Mouse (Mus musculus) embryonic facial prominence, embryonic 11.5 days (tissue): Measurements from ENCODE around the gene Gm19345. TPM values are rescaled to one million over a fixed set of nuclear protein-coding genes. Genes with fewer than 3 reads are reported as not detected.
A peak's percentile ranks its signal among the peaks of the same experiment; 100 is the strongest.

Experiments used
- ATAC-seq: fragments of 200-750 bp; cut with Nextera tagmentation; replicated peaks from 2 replicates; pipeline ENCODE4 v1.8.0; 2017; ENCODE audit warnings: low read depth; ENCODE audit not compliant: insufficient number of reproducible peaks, low FRiP score, low TSS enrichment
- DNase-seq: peaks from one replicate; pipeline ENCODE4 v3.0.0-alpha.2; 2015; ENCODE audit warnings: low spot score
- H3K27ac ChIP-seq: fragments of 300-500 bp; sonication (generic); replicated peaks from 2 replicates; pipeline ENCODE4 v1.5.1; 2014; ENCODE audit warnings: mild to moderate bottlenecking, low read depth, low read length, control low read depth
- H3K27me3 ChIP-seq: fragments of 300-500 bp; sonication (generic); 2 replicates; pipeline ENCODE4 v1.6.1; 2014; ENCODE audit warnings: mild to moderate bottlenecking, low read length, moderate library complexity, mixed read lengths; ENCODE audit not compliant: control insufficient read depth, insufficient read depth
- H3K36me3 ChIP-seq: fragments of 300-500 bp; sonication (generic); replicated peaks from 2 replicates; pipeline ENCODE4 v1.6.1; 2014; ENCODE audit warnings: low read depth, mild to moderate bottlenecking, low read length, moderate library complexity, mixed read lengths; ENCODE audit not compliant: control insufficient read depth, insufficient read depth
- H3K4me1 ChIP-seq: fragments of 300-500 bp; sonication (generic); 2 replicates; pipeline ENCODE4 v1.6.1; 2014; ENCODE audit warnings: low read length, mixed read lengths; ENCODE audit not compliant: control insufficient read depth, insufficient read depth
- H3K4me2 ChIP-seq: fragments of 300-500 bp; sonication (generic); 2 replicates; pipeline ENCODE4 v1.6.1; 2014; ENCODE audit warnings: low read depth, mild to moderate bottlenecking, control low read depth, low read length, moderate library complexity
- H3K4me3 ChIP-seq: fragments of 300-500 bp; sonication (generic); 2 replicates; pipeline ENCODE4 v1.5.1; 2014; ENCODE audit warnings: low read depth, low read length, control low read depth
- H3K9ac ChIP-seq: fragments of 300-500 bp; sonication (generic); replicated peaks from 2 replicates; pipeline ENCODE4 v1.6.1; 2014; ENCODE audit warnings: mild to moderate bottlenecking, control low read depth, low read length
- H3K9me3 ChIP-seq: fragments of 300-500 bp; sonication (generic); replicated peaks from 2 replicates; pipeline ENCODE4 v1.6.1; 2016; ENCODE audit warnings: mild to moderate bottlenecking, low read length, inconsistent platforms, mixed read lengths; ENCODE audit not compliant: control insufficient read depth
- WGBS: fragments of 180-500 bp; shearing (Covaris S2); extraction: QIAGEN DNeasy Blood & Tissue Kit; methylation state at CpG from one replicate; pipeline ENCODE4 v1.1.7; 2014; 5-methylcytosine and 5-hydroxymethylcytosine counted together
- polyA plus RNA-seq: library from polyadenylated mRNA; unstranded; fragments of >200 nt; fragmentation: Nextera tagmentation; extraction: Ambion mirVana; gene quantifications from 2 replicates; pipeline ENCODE4 v1.2.1, GENCODE M21; 2014

The Gm19345 gene
- polyA plus RNA-seq, 1 experiment from 2014 or later = not detected

GRCm38 (mm10) chr7:19815296-19816223, 36.2 kb upstream of the Gm19345 start:
- DNase-seq (no peak), ATAC-seq (peak; percentile 6; the same call in 1 of the 2 replicates)
- peak overlapping the region; percentile 32 for H3K4me3 ChIP-seq
- peaks cover 8% of the 10 kb centered on the region for H3K4me1 ChIP-seq
- H3K36me3 ChIP-seq = no peaks in the 10 kb centered on the region
- no peaks in the 10 kb centered on the region for H3K9me3 ChIP-seq
- no peak overlapping the region for H3K27ac ChIP-seq
- 26% methylated on average over 17 of the region's 17 CpGs for WGBS
- H3K27me3 ChIP-seq = peaks cover 15% of the 10 kb centered on the region
- H3K4me2 ChIP-seq = peak overlapping the region; percentile 62
- peak overlapping the region; percentile 55 for H3K9ac ChIP-seq

- WGBS = under 1% methylated on average over 27 of the region's 28 CpGs
- Histone ChIP-seq H3K4me2 (peak overlapping the region; percentile 62), H3K4me1 (peaks cover 8% of the 10 kb centered on the region), H3K27me3 (peaks cover 9% of the 10 kb centered on the region), H3K9ac (peak overlapping the region; percentile 55), H3K27ac (no peak overlapping the region), H3K4me3 (peak overlapping the region; percentile 32), H3K36me3 (no peaks in the 10 kb centered on the region), H3K9me3 (no peaks in the 10 kb centered on the region)
- ATAC-seq (peak; percentile 20; the same call in 1 of the 2 replicates), DNase-seq (peak; percentile 78)
Observed at GRCm38 (mm10) chr7:19816224-19816771, 35.5 kb upstream of the Gm19345 start.

GRCm38 (mm10) chr7:19817382-19818105, 34.3 kb upstream of the Gm19345 start:
- H3K4me2 ChIP-seq = peak overlapping the region; percentile 62; the same call in 1 of the 2 replicates
- 5% methylated on average over 15 of the region's 15 CpGs for WGBS
- H3K27me3 ChIP-seq = peaks cover 14% of the 10 kb centered on the region
- no peaks in the 10 kb centered on the region for H3K9me3 ChIP-seq
- no peaks in the 10 kb centered on the region for H3K36me3 ChIP-seq
- H3K27ac ChIP-seq = peak overlapping the region; percentile 6; the same call in 1 of the 2 replicates
- ATAC-seq = peak; percentile 75
- 0 out of 2 replicates have a peak overlapping the region, but pooled peaks have one; percentile 1 for H3K4me3 ChIP-seq
- H3K4me1 ChIP-seq = peaks cover 8% of the 10 kb centered on the region
- peak; percentile 68 for DNase-seq
- H3K9ac ChIP-seq = peak overlapping the region; percentile 55

- no peak overlapping the region for H3K27ac ChIP-seq
- H3K36me3 ChIP-seq = no peaks in the 10 kb centered on the region
- peaks cover 10% of the 10 kb centered on the region for H3K4me1 ChIP-seq
- H3K4me2 ChIP-seq = no peak overlapping the region
- H3K9ac ChIP-seq = no peak overlapping the region
- H3K9me3 ChIP-seq = no peaks in the 10 kb centered on the region
- peaks cover 14% of the 10 kb centered on the region for H3K27me3 ChIP-seq
- no peak overlapping the region for H3K4me3 ChIP-seq
- ATAC-seq (no peak), DNase-seq (no peak)
- WGBS = 83% methylated on average over 5 of the region's 5 CpGs
Observed at GRCm38 (mm10) chr7:19818440-19818839, 33.4 kb upstream of the Gm19345 start.

- WGBS = 88% methylated on average over 7 of the region's 7 CpGs
Observed at GRCm38 (mm10) chr7:19818875-19819274, 32.9 kb upstream of the Gm19345 start.

GRCm38 (mm10) chr7:19820347-19821048, 31.3 kb upstream of the Gm19345 start:
- DNase-seq (no peak), ATAC-seq (no peak)
- Histone ChIP-seq H3K27ac (no peak overlapping the region), H3K4me3 (no peak overlapping the region), H3K27me3 (peaks cover 14% of the 10 kb centered on the region), H3K4me1 (peaks cover 16% of the 10 kb centered on the region), H3K36me3 (no peaks in the 10 kb centered on the region), H3K9me3 (no peaks in the 10 kb centered on the region), H3K4me2 (no peak overlapping the region), H3K9ac (no peak overlapping the region)
- WGBS = 72% methylated on average over 3 of the region's 3 CpGs

More at GRCm38 (mm10) chr7:19818875-19819274, 32.9 kb upstream of the Gm19345 start:
- H3K27ac ChIP-seq = no peak overlapping the region
- H3K9me3 ChIP-seq = no peaks in the 10 kb centered on the region
- H3K4me1 ChIP-seq = peaks cover 12% of the 10 kb centered on the region
- H3K9ac ChIP-seq = no peak overlapping the region
- ATAC-seq (no peak), DNase-seq (no peak)
- no peaks in the 10 kb centered on the region for H3K36me3 ChIP-seq
- H3K27me3 ChIP-seq = peaks cover 14% of the 10 kb centered on the region
- no peak overlapping the region for H3K4me2 ChIP-seq
- H3K4me3 ChIP-seq = no peak overlapping the region

GRCm38 (mm10) chr7:19821633-19822032, 30.2 kb upstream of the Gm19345 start:
- no peak for DNase-seq
- Histone ChIP-seq H3K4me1 (peaks cover 15% of the 10 kb centered on the region), H3K4me2 (no peak overlapping the region), H3K9me3 (no peaks in the 10 kb centered on the region), H3K27ac (no peak overlapping the region), H3K9ac (no peak overlapping the region), H3K4me3 (no peak overlapping the region), H3K27me3 (peaks cover 14% of the 10 kb centered on the region), H3K36me3 (no peaks in the 10 kb centered on the region)
- no peak for ATAC-seq
- 50% methylated on average over 7 of the region's 7 CpGs for WGBS
